Mouse (Mus musculus): ENCODE measurements around the gene Igf2bp1.
A peak's percentile ranks its signal among the peaks of the same experiment; 100 is the strongest.
"Not testable (repeated sequence)": the region's sequence is repeated elsewhere in the genome, so short reads cannot be mapped to it uniquely, and the experiment has no call there.

The Igf2bp1 gene

GRCm38 (mm10) chr11:95957407-95957806 is 48.3 kb downstream of the Igf2bp1 start:
- DNase-seq (ENCODE audit: low read depth, low spot score), result no peak
- Histone ChIP-seq H3K27me3 (ENCODE audit: control insufficient read depth, insufficient read depth, low read length, poor library complexity, severe bottlenecking) (no peaks in the 10 kb centered on the region), H3K36me3 (ENCODE audit: control insufficient read depth, insufficient read depth, low read length, poor library complexity, severe bottlenecking) (no peaks in the 10 kb centered on the region)

- DNase-seq (ENCODE audit: low read depth, low spot score), result no peak
- Histone ChIP-seq H3K27me3 (ENCODE audit: control insufficient read depth, insufficient read depth, low read length, poor library complexity, severe bottlenecking) (no peaks in the 10 kb centered on the region; the same call in 1 of the 2 replicates), H3K36me3 (ENCODE audit: control insufficient read depth, insufficient read depth, low read length, poor library complexity, severe bottlenecking) (no peaks in the 10 kb centered on the region)
Measured at GRCm38 (mm10) chr11:95953313-95953712, 52.4 kb downstream of the Igf2bp1 start.

GRCm38 (mm10) chr11:95945838-95946472 is 59.8 kb downstream of the Igf2bp1 start:
- no peaks in the 10 kb centered on the region; the same call in none of the 2 replicates for H3K27me3 ChIP-seq (ENCODE audit: control insufficient read depth, insufficient read depth, low read length, poor library complexity, severe bottlenecking)
- H3K36me3 ChIP-seq (ENCODE audit: control insufficient read depth, insufficient read depth, low read length, poor library complexity, severe bottlenecking), result no peaks in the 10 kb centered on the region

GRCm38 (mm10) chr11:95939828-95940507 is 65.8 kb downstream of the Igf2bp1 start:
- Histone ChIP-seq H3K27me3 (ENCODE audit: control insufficient read depth, insufficient read depth, low read length, poor library complexity, severe bottlenecking) (no peaks in the 10 kb centered on the region; the same call in 1 of the 2 replicates), H3K36me3 (ENCODE audit: control insufficient read depth, insufficient read depth, low read length, poor library complexity, severe bottlenecking) (no peaks in the 10 kb centered on the region)
- DNase-seq (ENCODE audit: low read depth, low spot score), result peak; percentile 7

More at GRCm38 (mm10) chr11:95945838-95946472, 59.8 kb downstream of the Igf2bp1 start:
- DNase-seq (ENCODE audit: low read depth, low spot score), result no peak

- Histone ChIP-seq H3K36me3 (ENCODE audit: control insufficient read depth, insufficient read depth, low read length, poor library complexity, severe bottlenecking) (no peaks in the 10 kb centered on the region), H3K27me3 (ENCODE audit: control insufficient read depth, insufficient read depth, low read length, poor library complexity, severe bottlenecking) (no peaks in the 10 kb centered on the region; the same call in 1 of the 2 replicates)
- DNase-seq (ENCODE audit: low read depth, low spot score), result no peak
Measured at GRCm38 (mm10) chr11:95936409-95936808, 69.3 kb downstream of the Igf2bp1 start.

- H3K36me3 ChIP-seq (ENCODE audit: control insufficient read depth, insufficient read depth, low read length, poor library complexity, severe bottlenecking); DNase-seq (ENCODE audit: low read depth, low spot score); H3K27me3 ChIP-seq (ENCODE audit: control insufficient read depth, insufficient read depth, low read length, poor library complexity, severe bottlenecking): not testable (repeated sequence)
Measured at GRCm38 (mm10) chr11:95932168-95932567, 73.6 kb downstream of the Igf2bp1 start.

GRCm38 (mm10) chr11:95926398-95926797 is 79.3 kb downstream of the Igf2bp1 start:
- Histone ChIP-seq H3K27me3 (ENCODE audit: control insufficient read depth, insufficient read depth, low read length, poor library complexity, severe bottlenecking) (no peaks in the 10 kb centered on the region; the same call in 1 of the 2 replicates), H3K36me3 (ENCODE audit: control insufficient read depth, insufficient read depth, low read length, poor library complexity, severe bottlenecking) (no peaks in the 10 kb centered on the region)
- no peak for DNase-seq (ENCODE audit: low read depth, low spot score)

- H3K36me3 ChIP-seq (ENCODE audit: control insufficient read depth, insufficient read depth, low read length, poor library complexity, severe bottlenecking), result no peaks in the 10 kb centered on the region
- DNase-seq (ENCODE audit: low read depth, low spot score), result no peak
Measured at GRCm38 (mm10) chr11:95925976-95926375, 79.8 kb downstream of the Igf2bp1 start.

GRCm38 (mm10) chr11:95924215-95924614 is 81.5 kb downstream of the Igf2bp1 start:
- H3K27me3 ChIP-seq (ENCODE audit: control insufficient read depth, insufficient read depth, low read length, poor library complexity, severe bottlenecking), result no peaks in the 10 kb centered on the region; the same call in 1 of the 2 replicates
- no peak for DNase-seq (ENCODE audit: low read depth, low spot score)
- H3K36me3 ChIP-seq (ENCODE audit: control insufficient read depth, insufficient read depth, low read length, poor library complexity, severe bottlenecking), result no peaks in the 10 kb centered on the region

More at GRCm38 (mm10) chr11:95925976-95926375, 79.8 kb downstream of the Igf2bp1 start:
- no peaks in the 10 kb centered on the region; the same call in 1 of the 2 replicates for H3K27me3 ChIP-seq (ENCODE audit: control insufficient read depth, insufficient read depth, low read length, poor library complexity, severe bottlenecking)

GRCm38 (mm10) chr11:95923477-95923876 is 82.3 kb downstream of the Igf2bp1 start:
- H3K36me3 ChIP-seq (ENCODE audit: control insufficient read depth, insufficient read depth, low read length, poor library complexity, severe bottlenecking); DNase-seq (ENCODE audit: low read depth, low spot score); H3K27me3 ChIP-seq (ENCODE audit: control insufficient read depth, insufficient read depth, low read length, poor library complexity, severe bottlenecking): not testable (repeated sequence)

GRCm38 (mm10) chr11:95921991-95922621 is 83.6 kb downstream of the Igf2bp1 start:
- H3K27me3 ChIP-seq (ENCODE audit: control insufficient read depth, insufficient read depth, low read length, poor library complexity, severe bottlenecking), result no peaks in the 10 kb centered on the region; the same call in 1 of the 2 replicates
- H3K36me3 ChIP-seq (ENCODE audit: control insufficient read depth, insufficient read depth, low read length, poor library complexity, severe bottlenecking), result no peaks in the 10 kb centered on the region
- no peak for DNase-seq (ENCODE audit: low read depth, low spot score)

GRCm38 (mm10) chr11:95916426-95916825 is 89.3 kb downstream of the Igf2bp1 start:
- DNase-seq (ENCODE audit: low read depth, low spot score), result no peak
- Histone ChIP-seq H3K27me3 (ENCODE audit: control insufficient read depth, insufficient read depth, low read length, poor library complexity, severe bottlenecking) (no peaks in the 10 kb centered on the region; the same call in 1 of the 2 replicates), H3K36me3 (ENCODE audit: control insufficient read depth, insufficient read depth, low read length, poor library complexity, severe bottlenecking) (no peaks in the 10 kb centered on the region)

GRCm38 (mm10) chr11:95915006-95915710 is 90.6 kb downstream of the Igf2bp1 start:
- peak; percentile 14 for DNase-seq (ENCODE audit: low read depth, low spot score)
- Histone ChIP-seq H3K36me3 (ENCODE audit: control insufficient read depth, insufficient read depth, low read length, poor library complexity, severe bottlenecking) (no peaks in the 10 kb centered on the region), H3K27me3 (ENCODE audit: control insufficient read depth, insufficient read depth, low read length, poor library complexity, severe bottlenecking) (no peaks in the 10 kb centered on the region; the same call in 1 of the 2 replicates)

- Histone ChIP-seq H3K27me3 (ENCODE audit: control insufficient read depth, insufficient read depth, low read length, poor library complexity, severe bottlenecking) (no peaks in the 10 kb centered on the region; the same call in 1 of the 2 replicates), H3K36me3 (ENCODE audit: control insufficient read depth, insufficient read depth, low read length, poor library complexity, severe bottlenecking) (no peaks in the 10 kb centered on the region)
- DNase-seq (ENCODE audit: low read depth, low spot score), result peak; percentile 30
Measured at GRCm38 (mm10) chr11:95914571-95914991, 91.2 kb downstream of the Igf2bp1 start, which contains the start of gene B4galnt2. B4galnt2 (minus strand) TSS chr11:95914891.
